Mouse (Mus musculus) intestine, postnatal 0 days (tissue): Measurements from ENCODE around the gene Slx4. TPM values are rescaled to one million over a fixed set of nuclear protein-coding genes. Genes with fewer than 3 reads are reported as not detected.

Experiments used
- ATAC-seq: fragments of 200-750 bp; cut with Nextera tagmentation; 2 replicates; pipeline ENCODE4 v1.8.0; 2017; ENCODE audit warnings: mild to moderate bottlenecking, moderate TSS enrichment, moderate library complexity
- H3K27ac ChIP-seq: fragments of 300-500 bp; sonication (generic); 2 replicates; pipeline ENCODE4 v1.5.1; 2014; ENCODE audit warnings: mild to moderate bottlenecking, low read depth, low read length, moderate library complexity
- H3K27me3 ChIP-seq: fragments of 300-500 bp; sonication (generic); replicated peaks from 2 replicates; pipeline ENCODE4 v1.6.1; 2014; ENCODE audit warnings: low read length, mixed read lengths; ENCODE audit not compliant: control insufficient read depth, insufficient read depth
- H3K36me3 ChIP-seq: fragments of 300-500 bp; sonication (generic); 2 replicates; pipeline ENCODE4 v1.6.1; 2014; ENCODE audit warnings: mild to moderate bottlenecking, moderate library complexity; ENCODE audit not compliant: control insufficient read depth, insufficient read depth
- H3K4me1 ChIP-seq: fragments of 300-500 bp; sonication (generic); replicated peaks from 2 replicates; pipeline ENCODE4 v1.6.1; 2014; ENCODE audit warnings: antibody characterized with exemption, low read length, mixed read lengths; ENCODE audit not compliant: control insufficient read depth, insufficient read depth
- H3K4me2 ChIP-seq: fragments of 300-500 bp; sonication (generic); replicated peaks from 2 replicates; pipeline ENCODE4 v1.6.1; 2014; ENCODE audit warnings: low read depth, mild to moderate bottlenecking, moderate library complexity
- H3K4me3 ChIP-seq: fragments of 300-500 bp; sonication (generic); 2 replicates; pipeline ENCODE4 v1.5.1; 2014; ENCODE audit warnings: low read depth, low read length
- H3K9ac ChIP-seq: fragments of 300-500 bp; sonication (generic); 2 replicates; pipeline ENCODE4 v1.6.1; 2014; ENCODE audit warnings: mild to moderate bottlenecking, low read depth, low read length
- H3K9me3 ChIP-seq: fragments of 300-500 bp; sonication (generic); 2 replicates; pipeline ENCODE4 v1.6.1; 2016; ENCODE audit warnings: mixed run types; ENCODE audit not compliant: control insufficient read depth
- CTCF ChIP-seq: sonication (generic); IDR thresholded peaks from 2 replicates; pipeline ENCODE4 v1.5.1; 2016; ENCODE audit warnings: low read depth, mild to moderate bottlenecking, control low read depth, antibody characterized with exemption, moderate library complexity
- WGBS: fragments of 180-500 bp; shearing (Covaris S2); extraction: QIAGEN DNeasy Blood & Tissue Kit; methylation state at CpG from one replicate; pipeline ENCODE4 v1.1.7; 2014; 5-methylcytosine and 5-hydroxymethylcytosine counted together
- polyA plus RNA-seq: library from polyadenylated mRNA; unstranded; fragments of >200 nt; fragmentation: Nextera tagmentation; extraction: Ambion mirVana; gene quantifications from 2 replicates; pipeline ENCODE4 v1.2.1, GENCODE M21; 2015

Gene Slx4
- polyA plus RNA-seq, 1 experiment from 2014 or later: 5.6 TPM

DNA sequence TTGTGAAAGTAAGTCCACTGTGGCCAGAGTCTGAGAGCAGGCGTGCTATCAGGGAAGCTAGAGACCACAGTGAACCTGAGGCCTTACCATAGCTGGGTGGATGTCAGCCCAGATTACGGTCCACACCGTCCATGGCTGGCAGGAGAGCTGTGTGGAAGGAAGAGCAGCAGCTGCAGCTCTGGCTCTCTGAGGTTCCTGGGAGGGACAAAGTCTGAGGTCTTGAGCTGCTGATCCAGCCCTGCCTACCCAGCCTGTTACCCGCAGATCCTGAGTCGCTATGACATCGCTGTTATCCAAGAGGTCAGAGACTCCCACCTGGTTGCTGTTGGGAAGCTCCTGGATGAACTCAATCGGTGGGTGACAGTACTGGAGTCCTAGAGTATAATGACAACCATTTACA, 34.1 kb upstream of the Slx4 start:
- Histone ChIP-seq H3K9ac (no peak overlapping the region), H3K27ac (no peak overlapping the region), H3K9me3 (no peaks in the 10 kb centered on the region), H3K27me3 (no peaks in the 10 kb centered on the region), H3K4me1 (no peaks in the 10 kb centered on the region; the same call in 1 of the 2 replicates), H3K36me3 (peaks cover 40% of the 10 kb centered on the region), H3K4me3 (no peak overlapping the region), H3K4me2 (no peak overlapping the region; the same call in 1 of the 2 replicates)
- TF ChIP-seq CTCF: no peak
- 0 out of 2 replicates have a peak, but pooled peaks have one; percentile 15 for ATAC-seq
- 78% methylated on average over 7 of the region's 7 CpGs for WGBS

GRCm38 (mm10) chr16:4036807-4037206, 33.2 kb upstream of the Slx4 start, which contains the start of gene Dnase1:
Gene Dnase1 (plus strand): TSS chr16:4036942.
- H3K9ac ChIP-seq: no peak within 1 kb of the TSS
- H3K4me2 ChIP-seq: no peak within 1 kb of the TSS; the same call in 1 of the 2 replicates
- H3K36me3 ChIP-seq: peaks cover 40% of the 10 kb centered on the region
- TF ChIP-seq CTCF: no peak
- H3K27ac ChIP-seq: no peak within 1 kb of the TSS
- H3K4me1 ChIP-seq: no peaks in the 10 kb centered on the region; the same call in 1 of the 2 replicates
- 42% methylated on average over 5 of the region's 5 CpGs for WGBS
- H3K27me3 ChIP-seq: no peaks in the 10 kb centered on the region
- no peak within 1 kb of the TSS for H3K4me3 ChIP-seq
- ATAC-seq: peak; percentile 39
- no peaks in the 10 kb centered on the region for H3K9me3 ChIP-seq

GRCm38 (mm10) chr16:4035575-4035974, 32.0 kb upstream of the Slx4 start:
- no peak overlapping the region for H3K4me2 ChIP-seq
- 94% methylated on average over 2 of the region's 2 CpGs for WGBS
- H3K27ac ChIP-seq: no peak overlapping the region
- H3K27me3 ChIP-seq: no peaks in the 10 kb centered on the region
- no peaks in the 10 kb centered on the region for H3K9me3 ChIP-seq
- no peaks in the 10 kb centered on the region; the same call in 1 of the 2 replicates for H3K4me1 ChIP-seq
- H3K36me3 ChIP-seq: peaks cover 27% of the 10 kb centered on the region
- no peak for TF ChIP-seq CTCF
- H3K9ac ChIP-seq: no peak overlapping the region
- H3K4me3 ChIP-seq: no peak overlapping the region
- ATAC-seq: no peak

- no peak for ATAC-seq
- H3K9me3 ChIP-seq: no peaks in the 10 kb centered on the region
- H3K4me2 ChIP-seq: no peak overlapping the region
- peaks cover 19% of the 10 kb centered on the region for H3K36me3 ChIP-seq
- 77% methylated on average over 3 of the region's 3 CpGs for WGBS
- no peak overlapping the region for H3K4me3 ChIP-seq
- no peaks in the 10 kb centered on the region; the same call in 1 of the 2 replicates for H3K4me1 ChIP-seq
- H3K27ac ChIP-seq: peak overlapping the region; percentile 35; the same call in 1 of the 2 replicates
- no peaks in the 10 kb centered on the region for H3K27me3 ChIP-seq
- no peak for TF ChIP-seq CTCF
- no peak overlapping the region for H3K9ac ChIP-seq
Measured at GRCm38 (mm10) chr16:4034476-4034875, 30.9 kb upstream of the Slx4 start.

DNA sequence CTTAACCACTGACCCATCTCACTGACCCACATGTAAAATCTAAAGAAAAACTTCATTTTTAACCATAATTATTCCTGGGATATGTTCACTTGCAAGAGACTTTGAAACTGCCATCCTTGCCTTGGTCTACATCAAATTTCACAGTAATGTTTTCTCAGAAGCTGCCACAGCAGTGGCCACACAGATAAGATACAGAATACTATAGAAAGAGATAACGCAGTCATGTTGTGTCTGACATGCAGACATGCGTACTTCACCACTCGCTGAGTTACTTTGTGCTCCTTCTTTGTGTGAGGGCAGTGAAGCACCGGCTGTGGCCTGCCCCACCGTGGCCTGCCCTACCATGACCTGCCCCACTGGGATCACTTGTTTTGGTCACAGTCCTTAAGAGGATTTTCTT, 30.4 kb upstream of the Slx4 start:
- ATAC-seq: no peak
- H3K27ac ChIP-seq: 0 out of 2 replicates have a peak overlapping the region, but pooled peaks have one; percentile 35
- TF ChIP-seq CTCF: no peak

GRCm38 (mm10) chr16:4032341-4032748, 28.8 kb upstream of the Slx4 start:
- Histone ChIP-seq H3K4me1 (no peaks in the 10 kb centered on the region; the same call in 1 of the 2 replicates), H3K4me2 (no peak overlapping the region), H3K9me3 (no peaks in the 10 kb centered on the region), H3K27me3 (no peaks in the 10 kb centered on the region), H3K27ac (no peak overlapping the region), H3K36me3 (peaks cover 3% of the 10 kb centered on the region; the same call in 1 of the 2 replicates), H3K4me3 (no peak overlapping the region), H3K9ac (no peak overlapping the region)
- no peak for TF ChIP-seq CTCF
- WGBS: 45% methylated on average over 6 of the region's 6 CpGs
- ATAC-seq: peak; percentile 63

More for the DNA sequence above, 30.4 kb upstream of the Slx4 start:
- H3K4me3 ChIP-seq: no peak overlapping the region
- H3K4me2 ChIP-seq: no peak overlapping the region
- no peak overlapping the region for H3K9ac ChIP-seq
- no peaks in the 10 kb centered on the region for H3K9me3 ChIP-seq
- WGBS: 67% methylated on average over 5 of the region's 5 CpGs
- no peaks in the 10 kb centered on the region for H3K27me3 ChIP-seq
- H3K36me3 ChIP-seq: peaks cover 14% of the 10 kb centered on the region
- no peaks in the 10 kb centered on the region; the same call in 1 of the 2 replicates for H3K4me1 ChIP-seq
